Mouse (Mus musculus) gastrocnemius, postnatal 36 days (tissue): ENCODE measurements around the gene Neurl3. TPM values are rescaled to one million over a fixed set of nuclear protein-coding genes. Genes with fewer than 3 reads are reported as not detected.

ENCODE experiments used
- DNase-seq, 2 experiments: peaks; one replicate each; pipeline ENCODE4 v3.0.0; 2022
- intact Hi-C: fragments of 180-260 bp; cut with DNase I; formaldehyde crosslinking; loops from one replicate; pipeline ENCODE4 v1.15.1; 2025
- total RNA-seq, 2 experiments: library from RNA; stranded (reverse); gene quantifications; 2 replicates each; pipeline ENCODE4 v1.2.3; 2021

The Neurl3 gene
- total RNA-seq, 2 experiments from 2014 or later = 0.31 to 0.72 TPM

DNA sequence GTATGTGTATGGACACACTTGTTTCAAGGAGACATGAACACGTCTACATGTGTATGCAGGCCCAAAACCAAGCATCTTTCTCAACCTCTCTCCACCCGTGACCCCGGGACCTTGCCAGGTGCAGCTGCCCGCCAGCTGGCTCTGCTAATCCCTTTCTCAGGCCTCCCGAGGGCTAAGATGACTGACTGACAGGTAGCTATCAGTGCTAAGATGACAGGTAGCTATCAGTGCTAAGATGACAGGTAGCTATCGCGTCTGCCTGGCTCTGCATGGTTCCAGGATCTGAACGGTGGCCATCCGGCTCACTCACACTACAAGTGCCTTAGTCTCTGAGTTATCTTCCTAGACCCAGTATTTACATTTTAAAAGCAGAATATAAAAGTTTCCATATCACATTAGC, 46.0 kb downstream of the Neurl3 start:
- intact Hi-C loops = no loop called here

GRCm38 (mm10) chr1:36224648-36225047, 49.8 kb downstream of the Neurl3 start:
- intact Hi-C loops = no loop called here
- DNase-seq = no peak

More for the DNA sequence above, 46.0 kb downstream of the Neurl3 start:
- DNase-seq = no peak

Other genes starting within 250 kb of the Neurl3 start
- gene Hs6st1, start 206.3 kb downstream of the Neurl3 start, total RNA-seq = 10 to 100 TPM; 18.4 to 22.2 TPM
- 10 to 100 TPM; 18.2 to 24.1 TPM for gene Uggt1, start 30.0 kb downstream of the Neurl3 start, total RNA-seq
- gene Arid5a, start 33.1 kb upstream of the Neurl3 start, total RNA-seq = 10 to 100 TPM; 10.7 to 11.8 TPM
- 10 to 100 TPM; 36.1 to 39.1 TPM for gene Kansl3, start 94.5 kb upstream of the Neurl3 start, total RNA-seq
- not detected for gene Fer1l5, start 97.6 kb upstream of the Neurl3 start, total RNA-seq
- 10 to 100 TPM; 16.5 to 19.0 TPM for gene Lman2l, start 170.6 kb upstream of the Neurl3 start, total RNA-seq
- 1 to 10 TPM; 7.0 to 7.1 TPM for gene Cnnm4, start 196.9 kb upstream of the Neurl3 start, total RNA-seq
- gene Cnnm3, start 237.2 kb upstream of the Neurl3 start, total RNA-seq = 10 to 100 TPM; 10.8 to 12.2 TPM